Mouse (Mus musculus) heart, adult 2 months (tissue): ENCODE data around the gene Fli1.

Experiments used
- CTCF ChIP-seq: fragments of 200-600 bp; IDR thresholded peaks from 2 replicates; pipeline ENCODE4 v1.8.1; 2022; ENCODE audit warnings: antibody characterized with exemption, mild to moderate bottlenecking, moderate library complexity
- POLR2A ChIP-seq: fragments of 200-500 bp; IDR thresholded peaks from 2 replicates; pipeline ENCODE4 v1.6.1; 2011; ENCODE audit warnings: mild to moderate bottlenecking, low read depth, low read length, control low read depth; ENCODE audit not compliant: insufficient read depth

DNA sequence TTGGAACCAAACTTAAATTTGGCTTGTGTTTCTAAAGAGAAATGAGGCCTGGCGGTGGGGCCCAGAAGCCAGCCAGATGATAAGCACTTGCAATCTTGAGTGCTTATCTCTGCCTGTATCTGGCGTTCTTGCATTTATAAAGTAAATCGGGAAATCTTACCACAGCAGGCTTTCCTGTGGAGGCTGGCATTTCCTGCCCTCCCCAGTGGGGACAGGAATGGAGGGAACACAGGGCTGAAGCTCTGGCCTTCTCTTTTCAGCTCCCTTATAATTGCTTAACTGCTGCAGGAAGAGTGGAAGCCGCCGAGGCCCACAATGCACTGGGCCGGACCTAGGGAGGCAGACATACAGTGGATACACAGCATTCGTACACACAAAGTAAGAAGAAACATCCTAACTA lies 13.7 kb upstream of the Fli1 start:
- TF ChIP-seq POLR2A, result no peak
- no peak for TF ChIP-seq CTCF
